Mouse (Mus musculus) spleen, postnatal 10 days (tissue): Measurements from ENCODE around the gene Eif4b.

Experiments used
- DNase-seq, 2 experiments: peaks; one replicate each; pipeline ENCODE4 v3.0.0; 2021 to 2022; ENCODE audit warnings: low spot score in 2 of 2

Gene Eif4b

GRCm38 (mm10) chr15:102116753-102117415 is 43.3 kb downstream of the Eif4b start:
- no peak for DNase-seq

DNA sequence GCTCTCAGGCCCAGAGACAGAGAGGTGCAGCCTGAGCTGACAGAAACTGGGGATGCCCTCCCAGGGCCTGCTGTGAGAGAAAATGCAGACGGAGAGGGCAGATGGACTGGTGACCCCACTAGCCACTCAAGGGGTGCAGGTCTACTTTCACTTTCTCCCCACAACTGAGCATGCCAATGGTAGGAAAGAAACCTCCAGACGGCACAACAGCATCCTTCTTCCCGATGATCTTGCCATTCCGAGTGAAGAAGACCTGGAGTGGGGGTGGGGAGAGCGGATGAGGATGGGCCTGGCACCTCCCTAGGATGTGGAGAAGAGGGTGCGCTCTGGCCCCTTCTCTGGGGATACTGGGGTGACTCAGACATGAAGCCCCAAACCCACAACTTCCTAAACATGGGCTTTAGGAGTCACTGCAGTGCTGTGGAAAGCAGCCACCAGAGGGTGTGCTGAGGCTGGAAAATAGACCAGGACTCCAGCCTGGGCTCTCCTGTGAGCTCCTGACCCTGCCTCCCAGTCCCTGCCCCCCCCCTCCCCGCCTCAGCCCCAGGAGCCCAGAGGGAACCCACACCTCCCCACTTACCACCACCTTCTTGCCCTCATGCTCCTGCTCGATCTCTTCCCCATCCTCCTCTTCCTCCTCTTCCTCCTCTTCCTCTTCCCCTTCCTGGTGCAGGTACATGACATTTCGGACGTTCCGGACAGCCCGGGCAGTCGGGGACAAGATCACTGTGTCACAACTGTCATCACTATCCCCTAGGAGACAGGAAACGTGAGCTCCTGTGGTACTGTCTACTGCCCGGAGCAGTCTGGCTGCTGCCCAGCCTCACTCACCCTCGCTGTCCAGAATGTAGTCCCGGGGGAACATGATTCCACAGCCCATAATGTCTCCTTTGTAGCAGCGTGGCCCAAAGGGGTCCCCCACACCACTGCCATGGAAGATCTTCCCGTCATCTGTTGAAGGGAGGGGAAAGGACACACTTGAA is 44.2 kb downstream of the Eif4b start:
- DNase-seq: no peak

- DNase-seq: no peak
These were observed 45.0 kb downstream of the Eif4b start for GRCm38 (mm10) chr15:102118591-102118990.

DNA sequence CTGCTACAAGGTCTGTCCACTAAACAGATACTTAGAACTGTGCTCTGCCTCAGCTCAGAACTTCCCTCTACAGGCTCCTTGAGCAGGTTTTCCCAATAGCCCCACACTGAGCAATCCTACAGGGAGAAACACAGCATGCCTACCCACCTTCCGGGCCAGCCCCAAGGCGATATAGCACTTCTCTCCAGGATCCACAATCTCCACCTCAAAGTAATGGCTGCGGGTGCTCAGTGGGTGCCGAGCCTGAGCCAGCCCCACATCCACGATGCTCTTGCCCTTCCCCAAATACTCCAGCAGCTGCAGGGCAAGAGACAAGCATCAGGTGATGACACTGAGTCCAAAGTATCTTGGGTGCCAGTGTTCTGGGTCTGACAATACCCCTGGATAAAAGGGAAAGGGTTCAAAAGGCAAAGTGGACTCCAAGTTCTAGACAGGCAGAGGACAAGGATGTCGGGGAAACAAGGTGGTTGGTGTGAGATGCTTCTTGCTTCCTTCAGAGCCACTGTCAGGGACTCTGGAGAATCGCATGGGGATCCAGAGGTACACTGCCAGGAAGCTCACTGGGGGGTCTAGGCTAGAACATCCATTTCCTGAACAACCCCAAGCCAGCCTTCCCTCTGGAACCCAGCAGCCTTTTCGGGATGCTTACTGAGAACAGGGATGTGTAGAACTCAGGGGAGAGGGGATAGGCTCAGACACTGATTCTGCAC is 45.7 kb downstream of the Eif4b start:
- no peak for DNase-seq

DNA sequence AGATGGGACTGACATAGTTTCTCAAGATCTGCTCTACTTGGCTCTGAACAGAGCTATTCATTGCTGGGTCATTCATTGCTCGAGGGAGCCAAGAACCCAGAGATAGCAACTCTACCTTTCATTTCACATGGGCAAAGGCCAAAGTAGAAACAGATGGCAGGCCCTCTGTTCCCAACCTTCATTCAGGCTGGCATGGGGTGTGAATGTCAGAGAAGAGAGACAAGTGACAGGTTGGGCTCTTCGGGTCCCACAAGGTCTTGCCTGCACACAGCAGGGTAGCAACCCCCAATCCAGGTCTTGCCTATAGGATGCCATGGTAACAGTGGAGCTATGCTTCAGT is 46.2 kb downstream of the Eif4b start:
- no peak for DNase-seq

- no peak for DNase-seq
These were observed 47.0 kb downstream of the Eif4b start for GRCm38 (mm10) chr15:102120530-102120929.

DNA sequence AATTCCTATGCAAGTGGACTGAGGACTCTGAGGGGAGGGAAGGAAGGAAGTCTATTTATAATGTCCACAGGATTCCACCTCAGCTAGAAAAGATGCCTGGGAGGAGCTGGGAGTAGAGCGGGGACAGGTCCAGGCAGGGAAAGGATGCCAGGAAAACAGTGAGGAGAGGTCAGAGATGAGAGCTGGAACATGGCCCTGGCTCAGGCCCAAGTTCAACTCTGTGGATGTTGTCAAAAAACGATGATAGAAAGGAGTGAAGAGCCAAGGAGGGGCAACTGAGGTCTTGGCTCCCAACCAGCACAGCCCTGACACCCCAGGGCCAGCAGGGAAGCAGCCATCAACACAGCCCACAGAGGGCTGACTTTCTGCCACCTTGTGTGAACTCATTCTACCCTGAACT is 52.7 kb downstream of the Eif4b start:
- DNase-seq: no peak

- DNase-seq: no peak
These were observed 59.7 kb downstream of the Eif4b start for GRCm38 (mm10) chr15:102133314-102133713.

DNA sequence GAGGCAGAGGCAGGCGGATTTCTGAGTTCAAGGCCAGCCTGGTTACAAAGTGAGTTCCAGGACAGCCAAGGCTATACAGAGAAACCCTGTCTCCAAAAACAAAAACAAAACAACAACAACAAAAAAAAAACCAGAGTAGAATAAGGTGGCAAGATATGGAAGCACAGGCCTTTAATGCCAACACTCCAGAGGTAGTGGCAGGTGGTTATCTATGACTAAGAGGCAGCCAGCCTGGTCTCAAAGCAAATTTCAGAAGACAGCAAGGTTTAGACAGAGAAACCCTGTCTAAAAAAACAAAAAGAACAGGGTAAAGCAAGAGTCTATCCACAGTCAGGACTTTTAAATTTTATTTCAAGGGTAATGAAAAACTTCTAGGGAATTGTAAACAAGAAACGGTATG is 61.1 kb downstream of the Eif4b start:
- no peak for DNase-seq

DNA sequence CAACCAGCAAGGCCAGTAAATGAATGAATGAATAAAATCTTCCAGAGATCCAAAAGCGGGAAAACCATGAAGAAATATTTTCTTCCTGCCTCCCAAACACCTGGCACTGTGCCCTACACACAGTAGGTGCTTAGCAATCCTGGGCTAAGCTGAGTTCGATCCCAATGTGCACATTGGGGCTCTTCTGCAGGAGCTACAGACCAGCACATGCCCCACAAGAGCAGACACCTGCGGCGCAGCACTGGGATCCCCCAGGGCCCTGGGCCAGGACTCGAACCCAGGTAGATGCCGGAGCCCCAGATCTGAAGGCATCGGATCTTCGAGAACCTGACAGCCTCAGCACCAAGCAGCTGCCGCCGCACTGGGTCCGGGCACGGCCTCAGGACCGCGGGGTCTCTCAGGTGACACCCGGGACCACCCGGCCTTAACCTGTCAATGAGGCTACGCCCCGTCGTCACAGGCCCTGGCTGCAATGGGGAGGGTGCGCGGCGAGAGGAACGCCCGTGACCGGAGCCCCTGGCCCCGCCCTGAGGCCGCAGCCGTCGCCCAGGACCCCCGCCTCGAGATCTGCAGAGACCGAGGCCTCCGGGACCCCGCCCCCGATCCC is 62.1 kb downstream of the Eif4b start:
- no peak for DNase-seq

DNA sequence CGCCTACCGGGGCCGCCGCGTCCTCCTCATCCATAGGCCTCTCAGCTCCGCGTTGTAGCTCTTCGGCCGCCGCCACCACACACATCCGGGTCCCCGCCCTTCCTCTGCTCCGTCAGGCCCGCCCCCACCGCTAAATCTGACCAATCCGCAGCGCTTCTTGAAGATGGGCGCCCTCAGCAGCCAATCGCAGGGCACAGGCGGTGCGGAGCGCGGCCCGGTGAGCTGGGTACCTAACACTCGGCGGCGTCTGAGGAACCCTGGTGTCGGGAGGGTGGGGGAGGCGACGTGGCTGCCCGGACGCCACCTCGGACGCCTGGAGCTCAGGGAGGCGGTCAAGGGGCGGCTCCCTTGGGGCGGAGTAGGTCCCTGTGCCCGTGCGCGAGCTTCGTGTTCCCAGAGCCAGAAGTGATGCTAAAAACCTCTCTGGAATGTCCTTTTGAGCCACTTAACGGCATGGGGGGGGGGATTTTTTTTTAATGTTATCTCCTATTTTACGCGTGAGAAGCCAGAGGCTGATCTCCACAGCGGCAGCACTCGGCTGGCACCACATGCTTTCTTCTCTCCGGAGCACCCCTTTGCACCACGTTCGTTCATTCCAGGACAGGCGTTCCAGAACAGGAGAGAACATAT is 62.7 kb downstream of the Eif4b start, which contains the start of gene Spryd3:
Gene Spryd3 (minus strand): TSS at position 106 of the 630 bp plus-strand sequence.
- peak; percentile 97 to 99 for DNase-seq

DNA sequence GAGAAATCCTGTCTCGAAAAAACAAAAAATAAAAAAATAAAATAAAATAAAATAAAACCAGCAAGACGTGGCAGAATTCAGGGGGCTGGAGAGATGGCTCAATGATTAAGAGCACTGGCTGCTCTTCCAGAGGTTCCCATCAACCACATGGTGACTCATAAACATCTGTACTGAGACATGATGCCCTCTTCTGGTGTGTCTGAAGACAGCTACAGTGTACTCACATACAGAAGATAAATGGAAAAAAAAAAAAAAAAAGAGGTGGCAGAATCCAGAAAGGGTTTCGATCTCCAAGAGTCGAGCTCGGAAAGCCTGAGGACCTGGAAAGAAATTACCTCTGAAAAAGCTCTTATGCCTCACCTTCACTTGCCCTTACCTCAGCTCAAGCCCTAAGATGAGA is 67.5 kb downstream of the Eif4b start:
- DNase-seq: no peak

- DNase-seq: no peak
These were observed 69.6 kb downstream of the Eif4b start for GRCm38 (mm10) chr15:102142914-102143912.

DNA sequence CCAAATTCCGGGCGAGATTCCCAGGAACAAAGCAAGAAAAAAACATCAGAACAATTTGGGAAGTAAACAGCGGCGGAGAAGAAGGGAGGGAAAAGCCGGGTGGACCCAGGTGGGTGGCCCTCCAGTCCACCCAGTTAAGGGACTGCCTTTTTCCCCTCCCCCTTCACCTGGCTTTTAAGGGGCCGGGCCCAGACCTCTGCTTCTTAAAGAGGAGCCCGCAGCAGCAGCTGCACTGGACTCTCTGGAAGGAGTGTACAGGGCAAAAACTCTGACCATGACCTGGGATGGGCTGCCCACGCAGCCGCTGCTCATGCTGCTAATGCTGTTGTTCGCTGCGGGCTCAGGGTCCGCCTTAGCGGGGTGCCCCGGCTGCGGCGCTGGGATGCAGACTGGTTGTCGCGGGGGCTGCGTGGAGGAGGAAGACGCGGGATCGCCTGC is 70.7 kb downstream of the Eif4b start, which contains the start of gene Igfbp6:
Gene Igfbp6 (plus strand): TSS at position 89 of the 438 bp plus-strand sequence.
- DNase-seq: no peak

GRCm38 (mm10) chr15:102144726-102145125 is 71.2 kb downstream of the Eif4b start:
- no peak for DNase-seq

- no peak for DNase-seq
These were observed 71.8 kb downstream of the Eif4b start for GRCm38 (mm10) chr15:102145330-102145729.

GRCm38 (mm10) chr15:102146089-102146488 is 72.5 kb downstream of the Eif4b start:
- no peak for DNase-seq
